Mouse (Mus musculus) kidney, adult 18-20 months (tissue): ENCODE measurements around the gene Hist1h2bb.

ENCODE experiments used
- DNase-seq: peaks from one replicate; pipeline ENCODE4 v3.0.0; 2021

Gene Hist1h2bb

DNA sequence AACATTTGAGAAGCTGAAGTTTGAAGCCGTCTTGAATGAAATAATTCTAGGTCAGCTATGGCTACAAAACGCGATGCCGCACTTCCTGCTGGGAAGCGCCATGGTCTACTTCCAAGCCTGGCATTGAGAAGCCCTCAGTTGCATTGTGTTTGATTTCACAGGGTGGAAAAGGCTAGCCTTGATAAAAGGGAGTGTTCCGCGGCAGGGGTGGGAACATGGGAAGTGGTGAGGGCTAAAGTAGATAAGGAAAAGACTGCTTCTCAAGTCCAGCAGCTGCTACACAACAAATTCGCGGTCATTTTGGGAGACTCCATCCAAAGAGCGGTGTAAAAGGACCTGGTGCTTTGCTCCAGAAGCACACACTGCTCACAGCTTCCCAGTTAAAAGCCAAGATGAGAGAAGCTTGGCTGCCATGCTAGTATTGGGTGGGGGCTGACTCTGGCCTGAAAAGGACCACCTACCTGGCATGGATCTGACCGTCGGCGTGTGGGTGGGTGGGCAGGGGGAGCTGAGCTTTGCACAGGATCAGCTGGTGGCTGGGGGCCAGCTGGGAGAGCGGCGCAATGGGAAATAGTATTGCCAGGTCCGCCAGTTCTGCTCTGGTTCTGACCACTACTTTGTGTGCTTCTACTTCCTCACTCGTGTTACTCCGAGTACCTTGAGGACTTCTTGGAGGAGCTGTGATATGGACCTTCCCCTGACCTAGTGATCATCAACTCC lies 17.9 kb upstream of the Hist1h2bb start:
- no peak for DNase-seq

DNA sequence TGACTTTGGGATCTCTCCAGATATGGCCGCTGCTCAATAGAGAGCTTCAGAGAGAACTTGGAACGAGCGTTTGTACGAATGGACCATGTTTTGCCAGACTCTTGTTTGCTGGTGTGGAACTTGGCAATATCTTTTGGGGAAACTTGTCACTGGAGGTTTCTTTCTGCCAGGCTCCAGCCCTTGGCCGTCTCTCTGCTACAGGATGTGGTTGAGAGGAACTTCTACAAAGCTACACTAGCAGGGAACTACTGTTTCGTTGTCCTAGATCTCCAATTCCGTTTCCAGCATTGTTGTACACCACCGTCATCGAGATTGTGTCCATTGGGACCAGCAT lies 17.4 kb upstream of the Hist1h2bb start:
- DNase-seq = no peak

DNA sequence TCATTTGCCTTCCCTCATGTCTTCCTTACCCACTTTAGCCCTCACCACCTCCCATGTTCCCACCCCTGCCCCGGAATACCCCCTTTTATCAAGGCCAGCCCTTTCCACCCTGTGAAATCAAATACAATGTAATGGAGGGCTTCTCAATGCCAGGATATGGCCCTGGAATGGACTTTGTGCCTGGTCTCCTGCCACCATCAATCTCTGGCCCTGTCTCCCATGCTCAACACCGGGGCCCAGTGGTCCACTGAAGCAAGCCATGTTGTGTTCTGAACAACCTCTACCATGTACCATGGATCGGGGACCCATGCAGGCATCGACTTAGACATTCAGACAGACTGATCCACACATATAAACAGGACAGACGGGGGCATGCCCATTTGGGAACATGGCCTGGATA lies 16.8 kb upstream of the Hist1h2bb start:
- DNase-seq = no peak

DNA sequence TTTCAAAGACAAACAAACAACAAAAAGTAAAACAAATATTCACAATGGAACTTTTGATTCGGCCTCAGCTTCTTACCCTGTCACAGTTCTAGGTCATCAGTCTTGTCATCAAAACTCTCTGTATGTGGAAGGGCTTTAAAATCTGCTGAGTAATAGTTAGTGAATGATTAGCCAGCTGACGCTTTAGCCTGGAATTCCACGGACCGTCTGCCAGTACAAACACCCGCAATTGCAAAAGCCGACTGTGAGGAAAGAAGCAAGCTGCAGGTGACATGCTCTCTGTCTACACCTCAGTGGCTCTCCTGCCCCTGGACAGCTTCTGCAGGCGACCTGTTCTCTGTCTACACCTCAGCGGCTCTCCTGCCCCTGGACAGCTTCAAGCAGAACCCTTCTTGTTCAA lies 16.1 kb upstream of the Hist1h2bb start:
- peak; percentile 59 for DNase-seq

DNA sequence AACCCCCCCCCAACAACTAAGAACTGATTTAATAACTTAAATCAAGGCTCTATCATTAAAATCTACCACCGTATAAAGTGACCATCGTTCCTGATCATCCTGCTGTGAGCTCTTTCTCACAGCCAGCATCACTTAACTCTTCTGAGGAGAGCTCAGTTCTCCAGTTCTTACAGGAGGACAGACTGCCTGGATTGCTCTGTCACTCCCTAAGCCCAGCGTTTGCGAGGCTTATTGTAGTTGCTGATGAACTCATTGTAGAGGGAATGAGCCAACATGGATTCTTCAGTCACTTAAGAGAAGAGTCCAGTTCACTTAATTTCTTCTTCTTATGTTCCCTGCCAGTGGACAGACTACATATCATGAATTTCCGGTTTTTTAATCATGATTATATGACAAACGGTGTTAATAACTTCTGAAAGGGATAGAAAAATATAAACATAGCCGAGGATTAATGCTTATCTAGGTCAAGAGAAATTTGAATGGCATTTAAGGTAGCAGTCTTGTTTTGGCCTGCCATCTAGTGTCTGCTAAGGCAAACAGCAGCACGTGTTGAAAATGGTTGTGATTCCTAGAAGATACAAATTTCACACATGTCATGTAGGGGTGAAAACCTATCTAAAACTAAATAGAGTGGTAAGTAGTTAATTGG lies 14.3 kb upstream of the Hist1h2bb start:
- no peak for DNase-seq

DNA sequence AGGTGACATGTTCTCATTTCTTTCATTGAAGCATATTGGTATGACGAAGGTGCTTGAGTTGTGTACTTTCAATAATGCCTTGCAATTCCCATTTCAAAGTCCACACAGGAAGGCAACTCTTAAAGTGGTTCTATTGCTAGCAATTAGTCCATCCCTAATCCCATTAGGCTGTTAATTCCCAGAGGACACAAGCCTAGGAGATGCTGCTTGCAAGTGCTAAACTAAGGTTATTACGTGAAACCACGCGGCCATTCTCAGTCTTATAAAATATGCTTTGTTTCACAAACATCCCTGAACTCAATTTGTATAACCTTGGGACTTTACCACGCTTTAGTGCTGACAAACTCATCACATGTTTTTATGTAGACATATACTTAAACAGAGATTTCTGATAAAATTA lies 9.4 kb upstream of the Hist1h2bb start:
- no peak for DNase-seq

DNA sequence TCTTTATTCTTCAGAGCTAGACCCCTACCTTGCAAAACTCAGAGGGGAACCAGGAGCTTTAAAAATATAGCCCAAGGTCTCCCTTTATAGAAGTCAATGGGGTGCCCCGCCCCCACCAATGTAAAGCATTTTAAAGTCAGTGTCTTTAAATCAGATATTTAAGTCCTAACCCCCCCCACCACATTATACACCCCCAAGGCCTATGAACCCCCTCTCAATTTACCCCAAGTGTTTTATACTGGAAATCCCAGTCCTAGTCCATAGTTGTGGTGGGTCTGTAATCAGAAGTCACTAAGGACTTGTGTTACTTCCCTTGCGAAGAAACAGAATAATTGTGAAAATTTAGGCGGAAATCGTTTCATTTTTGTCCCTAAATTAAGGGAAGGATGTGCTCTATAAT lies 8.5 kb upstream of the Hist1h2bb start:
- no peak for DNase-seq

DNA sequence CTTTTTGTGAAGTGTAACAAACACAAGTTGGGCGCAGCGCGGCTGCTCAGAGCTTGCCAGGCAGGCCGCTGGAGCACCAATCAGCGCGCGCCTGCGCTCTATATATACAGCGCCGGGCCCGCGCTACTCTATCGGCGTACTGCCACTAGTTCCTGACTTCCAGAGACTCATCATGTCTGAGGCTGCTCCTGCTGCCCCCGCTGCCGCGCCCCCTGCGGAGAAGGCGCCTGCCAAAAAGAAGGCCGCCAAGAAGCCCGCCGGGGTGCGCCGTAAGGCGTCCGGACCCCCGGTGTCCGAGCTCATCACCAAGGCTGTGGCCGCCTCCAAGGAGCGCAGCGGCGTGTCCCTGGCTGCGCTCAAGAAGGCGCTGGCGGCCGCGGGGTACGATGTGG lies 7.9 kb upstream of the Hist1h2bb start, which contains the start of gene Hist1h1c:
Gene Hist1h1c (plus strand): TSS at position 132 of the 392 bp plus-strand sequence.
- DNase-seq = peak; percentile 90

DNA sequence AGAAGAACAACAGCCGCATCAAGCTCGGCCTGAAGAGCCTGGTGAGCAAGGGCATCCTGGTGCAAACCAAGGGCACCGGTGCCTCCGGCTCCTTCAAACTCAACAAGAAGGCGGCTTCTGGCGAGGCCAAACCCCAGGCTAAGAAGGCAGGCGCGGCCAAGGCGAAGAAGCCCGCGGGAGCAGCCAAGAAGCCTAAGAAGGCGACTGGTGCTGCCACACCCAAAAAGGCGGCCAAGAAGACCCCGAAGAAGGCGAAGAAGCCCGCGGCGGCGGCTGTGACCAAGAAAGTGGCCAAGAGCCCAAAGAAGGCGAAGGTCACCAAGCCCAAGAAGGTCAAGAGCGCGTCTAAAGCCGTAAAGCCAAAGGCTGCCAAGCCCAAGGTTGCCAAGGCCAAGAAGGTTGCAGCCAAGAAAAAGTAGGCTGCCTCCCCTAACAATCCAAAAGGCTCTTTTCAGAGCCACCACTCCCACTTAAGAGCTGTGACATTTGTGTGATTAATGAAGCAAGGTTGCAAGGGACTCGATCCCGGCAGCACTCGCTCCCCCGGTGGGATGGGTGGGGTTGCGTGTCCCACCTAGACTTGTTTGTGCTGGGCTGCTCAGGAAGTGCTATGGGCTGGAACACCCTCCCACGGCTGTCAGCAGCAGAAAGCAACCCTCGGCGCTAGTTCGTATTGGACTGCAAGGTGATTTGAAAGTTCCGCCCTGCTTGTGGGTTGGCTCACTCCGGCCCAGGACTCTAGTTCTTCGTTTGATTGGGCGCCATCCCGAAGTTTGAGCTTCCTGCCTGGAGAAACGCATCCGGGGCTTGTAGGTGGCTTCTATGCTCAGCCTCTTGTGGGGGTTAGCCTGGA lies 7.2 kb upstream of the Hist1h2bb start:
- DNase-seq = peak; percentile 92

DNA sequence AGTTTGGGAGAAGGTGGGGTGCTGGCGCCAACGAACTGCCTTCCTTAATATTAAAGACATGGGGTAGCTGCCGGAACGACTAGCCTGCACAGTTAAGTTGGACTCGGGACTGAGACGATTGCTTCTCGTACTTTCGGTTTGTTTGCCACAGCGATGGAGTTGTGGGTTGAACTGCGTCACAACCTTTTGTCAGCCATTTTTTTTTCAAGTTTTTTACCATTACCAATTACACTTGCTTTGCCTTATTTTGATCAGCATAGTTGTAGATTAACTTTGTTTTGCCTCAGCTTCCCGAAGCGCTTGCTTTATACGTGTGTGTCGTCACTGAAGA lies 6.6 kb upstream of the Hist1h2bb start:
- no peak for DNase-seq

DNA sequence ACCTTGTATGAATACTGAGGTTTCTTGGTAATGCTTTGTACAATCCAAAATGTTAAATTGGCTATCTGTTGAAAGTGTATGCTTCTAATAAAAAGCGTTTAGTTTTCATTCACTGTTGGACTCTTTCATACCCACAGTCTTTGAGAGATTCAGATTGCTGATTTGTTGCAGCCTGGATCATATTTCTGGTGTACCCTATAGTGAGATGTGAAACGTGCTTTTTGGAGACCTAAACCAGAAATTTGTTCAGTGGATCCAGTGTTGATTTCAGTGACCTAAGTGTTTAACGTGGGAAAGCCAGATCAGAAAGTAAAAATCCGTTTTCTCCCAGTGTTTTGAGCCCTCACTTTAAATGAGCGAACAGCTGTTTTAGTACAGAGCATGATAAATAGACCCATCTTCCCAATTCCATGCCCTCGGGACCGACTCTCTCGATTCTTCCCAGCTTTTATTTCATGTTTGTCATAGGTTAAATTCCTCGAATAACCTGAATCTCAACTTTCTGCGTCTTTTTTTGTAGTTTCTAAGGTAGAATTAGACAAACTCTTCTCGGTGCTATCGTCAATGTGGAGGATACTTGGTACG lies 6.2 kb upstream of the Hist1h2bb start:
- no peak for DNase-seq

DNA sequence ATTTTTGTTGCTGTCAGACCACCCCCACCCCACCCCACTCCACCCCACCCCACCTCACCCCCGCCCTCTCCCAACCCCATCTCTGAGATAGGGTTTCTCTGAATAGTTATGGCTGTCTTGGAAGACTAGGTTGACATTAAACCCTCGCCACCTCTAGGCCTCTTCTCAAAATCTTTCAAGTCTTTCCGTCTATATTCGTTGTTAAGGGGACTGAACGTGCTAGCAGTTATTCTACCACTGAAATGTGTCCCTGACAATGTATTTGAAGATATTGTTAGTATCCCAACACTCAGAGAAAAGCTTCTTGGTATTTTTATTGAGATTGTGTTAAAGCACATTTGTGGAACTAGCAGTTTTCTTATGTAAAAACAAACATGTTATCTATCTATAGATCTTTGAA lies 5.6 kb upstream of the Hist1h2bb start:
- no peak for DNase-seq

DNA sequence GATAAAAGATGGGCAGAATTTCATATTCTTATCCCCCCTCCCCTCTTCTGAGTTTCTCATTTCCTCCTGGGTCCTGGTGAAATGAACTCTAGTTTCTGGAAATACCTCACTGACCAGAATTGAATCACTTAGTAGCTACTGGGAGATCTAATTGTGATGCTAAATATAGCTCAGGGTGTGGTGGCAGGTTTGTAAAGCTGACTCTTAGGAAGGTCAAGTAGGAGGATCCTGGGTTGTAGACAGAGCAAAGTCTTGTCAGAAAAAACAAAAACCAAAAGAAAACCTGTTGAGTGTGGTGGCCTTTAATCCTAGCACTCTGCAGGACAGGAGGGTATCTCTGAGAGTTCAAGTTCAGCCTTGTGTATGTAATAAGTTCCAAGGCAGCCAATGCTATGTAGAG lies 4.5 kb upstream of the Hist1h2bb start:
- DNase-seq = no peak

DNA sequence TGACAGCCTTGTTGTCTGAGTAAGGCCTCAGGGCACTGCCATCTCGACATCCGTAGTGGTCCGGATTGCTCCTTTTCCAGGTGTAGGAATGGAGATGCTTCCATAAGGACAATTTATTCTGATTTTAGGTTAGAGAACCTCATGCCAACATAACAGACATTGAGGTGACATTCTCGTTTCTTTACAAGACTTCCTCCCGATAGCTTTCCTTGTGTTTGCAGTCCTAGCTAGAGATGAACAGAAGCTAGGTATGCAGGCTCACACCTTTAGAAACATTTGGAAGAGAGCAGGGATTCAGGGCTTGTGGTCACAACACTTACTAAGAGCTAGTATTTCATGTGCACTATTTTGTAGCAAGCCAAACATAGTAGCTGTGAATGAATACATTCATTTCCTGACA lies 3.3 kb upstream of the Hist1h2bb start:
- no peak for DNase-seq

DNA sequence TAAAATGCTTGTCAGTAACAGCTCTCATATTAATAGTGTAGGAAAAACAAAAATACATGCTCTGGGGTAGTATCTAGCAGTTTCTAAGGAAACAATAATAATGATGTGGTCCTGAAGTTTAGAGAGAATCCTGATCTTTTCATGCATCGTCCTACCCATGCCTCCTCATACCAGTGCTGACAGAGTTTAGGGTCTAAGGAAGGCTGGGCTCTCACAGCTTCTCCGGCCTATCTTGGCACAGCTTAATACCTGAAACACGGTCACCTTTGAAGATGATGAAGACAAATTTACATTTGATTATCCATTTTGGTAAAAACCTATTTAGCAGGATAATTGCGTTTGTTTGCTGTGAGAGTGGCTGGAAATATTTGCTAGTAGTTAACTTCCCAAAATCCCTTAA lies 2.6 kb upstream of the Hist1h2bb start:
- DNase-seq = no peak

DNA sequence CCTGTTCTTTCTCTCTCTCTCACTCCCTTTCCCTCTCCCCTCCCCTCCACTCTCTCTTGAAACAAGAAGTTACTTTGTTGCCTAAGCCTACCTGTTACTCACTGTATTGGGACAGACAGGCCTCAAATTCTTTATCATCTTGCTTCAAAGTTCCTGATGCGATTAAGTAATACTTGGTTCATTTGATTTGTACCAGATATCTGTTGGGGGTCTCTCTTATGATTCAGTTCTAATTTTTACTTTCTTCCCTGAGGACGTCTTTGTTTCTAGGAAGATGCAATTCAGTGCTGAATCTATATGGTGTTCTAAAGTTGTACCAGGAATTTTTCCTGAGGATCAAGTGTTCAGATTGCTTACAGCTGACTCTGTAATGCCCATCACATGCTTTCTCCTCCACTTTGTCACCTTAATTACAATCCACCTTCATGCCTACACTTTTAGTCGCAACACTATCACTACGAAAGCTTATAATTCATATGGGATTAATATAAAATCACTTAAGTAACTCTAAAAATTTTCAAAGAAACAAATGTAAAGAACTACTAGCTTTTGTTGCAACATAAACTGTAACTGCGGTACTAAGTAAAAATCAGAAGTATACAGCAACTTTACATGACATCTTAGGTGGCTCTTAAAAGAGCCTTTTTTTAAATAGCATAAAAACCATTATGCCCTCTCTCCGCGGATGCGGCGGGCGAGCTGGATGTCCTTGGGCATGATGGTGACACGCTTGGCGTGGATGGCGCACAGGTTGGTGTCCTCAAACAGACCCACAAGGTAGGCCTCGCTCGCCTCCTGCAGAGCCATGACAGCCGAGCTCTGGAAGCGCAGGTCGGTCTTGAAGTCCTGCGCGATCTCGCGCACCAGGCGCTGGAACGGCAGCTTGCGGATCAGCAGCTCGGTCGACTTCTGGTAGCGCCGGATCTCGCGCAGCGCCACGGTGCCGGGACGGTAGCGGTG lies 1.8 kb upstream of the Hist1h2bb start:
- DNase-seq = no peak

DNA sequence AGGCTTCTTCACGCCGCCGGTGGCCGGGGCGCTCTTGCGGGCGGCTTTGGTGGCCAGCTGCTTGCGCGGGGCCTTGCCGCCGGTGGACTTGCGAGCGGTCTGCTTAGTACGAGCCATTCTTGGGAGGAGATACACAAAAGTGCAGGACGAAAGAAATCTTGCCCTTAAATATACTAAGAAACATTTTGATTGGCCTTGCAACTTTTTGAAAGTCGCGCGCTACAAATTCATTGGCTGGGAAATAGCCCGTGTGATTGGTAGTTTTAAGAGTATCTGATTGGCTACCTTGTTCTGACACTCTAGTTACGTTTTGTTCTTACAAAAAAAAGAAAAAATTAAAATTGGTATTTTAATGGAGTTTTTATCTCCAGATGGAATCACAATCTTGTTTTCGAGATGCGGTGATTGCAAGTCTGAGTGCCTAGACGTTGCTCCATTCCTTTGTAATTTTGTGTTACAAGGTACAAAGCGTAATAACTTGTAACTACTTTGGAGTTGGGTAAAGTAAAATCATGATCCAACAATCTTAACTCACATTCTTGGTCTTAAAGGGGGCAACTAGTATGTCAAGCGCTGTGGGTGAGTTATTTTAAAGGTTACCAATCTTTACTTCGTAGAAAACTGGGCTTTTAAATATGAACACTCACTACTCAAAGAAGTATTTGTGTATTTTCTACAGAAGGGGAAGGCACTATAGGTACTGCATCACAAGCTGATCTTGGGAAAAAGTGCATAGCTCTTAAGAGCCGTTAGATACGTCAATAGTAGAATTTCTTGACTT lies 963 bp upstream of the Hist1h2bb start, which contains the start of gene Hist1h3c:
Gene Hist1h3c (minus strand): TSS at position 222 of the 781 bp plus-strand sequence.
- peak; percentile 81 for DNase-seq

DNA sequence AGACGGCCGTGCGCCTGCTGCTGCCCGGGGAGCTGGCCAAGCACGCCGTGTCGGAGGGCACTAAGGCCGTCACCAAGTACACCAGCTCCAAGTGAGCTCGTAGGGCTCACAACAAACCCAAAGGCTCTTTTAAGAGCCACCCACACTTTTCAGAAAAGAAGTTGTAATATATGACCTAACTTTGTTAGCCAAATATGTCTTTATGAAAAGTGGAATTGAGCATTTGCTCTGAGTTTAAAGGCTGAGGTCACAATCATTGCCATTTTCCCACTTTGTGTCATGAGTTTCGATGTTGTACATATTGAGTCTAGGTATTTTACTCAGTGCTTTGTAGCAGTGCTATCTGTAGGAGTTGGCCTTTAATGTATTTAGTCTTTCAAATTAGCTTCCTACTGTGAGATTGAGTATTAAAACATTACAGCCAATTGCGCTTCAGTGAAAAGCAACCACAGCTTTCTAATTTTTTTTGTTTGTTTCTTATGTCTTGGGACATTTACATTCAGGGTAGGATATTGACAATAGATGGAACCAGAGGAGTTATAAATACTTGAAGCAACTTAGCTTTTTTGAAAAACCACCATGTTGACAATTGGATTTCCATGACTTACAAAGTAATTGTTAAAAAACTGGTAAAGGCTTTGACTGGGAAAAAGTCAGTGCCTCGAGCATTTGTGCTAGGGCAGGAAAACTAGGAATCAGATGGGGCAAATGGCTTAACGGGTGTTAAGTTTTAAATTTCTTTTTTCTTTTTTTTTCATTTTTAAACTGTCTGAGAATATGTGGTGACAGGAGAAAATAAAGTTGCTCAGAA lies 752 bp downstream of the Hist1h2bb start:
- no peak for DNase-seq

DNA sequence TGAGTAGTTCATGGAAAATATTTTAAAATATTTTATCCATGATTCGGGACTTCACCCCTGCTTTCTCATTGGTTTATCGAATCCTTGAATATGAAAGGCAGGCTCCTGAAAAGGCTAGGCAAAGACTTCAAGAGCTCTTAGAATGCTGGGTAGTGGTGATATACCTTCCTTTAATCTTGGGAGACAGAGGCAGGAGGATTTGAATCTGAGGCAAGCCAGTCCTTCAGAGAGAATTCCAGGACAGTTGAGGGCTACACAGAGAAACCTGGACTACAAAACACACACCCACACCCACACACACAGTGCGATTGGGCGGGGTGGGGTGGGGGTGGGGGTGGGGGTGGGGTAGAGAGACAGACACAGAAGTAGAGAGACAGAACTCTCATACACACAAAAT lies 1.4 kb downstream of the Hist1h2bb start:
- DNase-seq = no peak

DNA sequence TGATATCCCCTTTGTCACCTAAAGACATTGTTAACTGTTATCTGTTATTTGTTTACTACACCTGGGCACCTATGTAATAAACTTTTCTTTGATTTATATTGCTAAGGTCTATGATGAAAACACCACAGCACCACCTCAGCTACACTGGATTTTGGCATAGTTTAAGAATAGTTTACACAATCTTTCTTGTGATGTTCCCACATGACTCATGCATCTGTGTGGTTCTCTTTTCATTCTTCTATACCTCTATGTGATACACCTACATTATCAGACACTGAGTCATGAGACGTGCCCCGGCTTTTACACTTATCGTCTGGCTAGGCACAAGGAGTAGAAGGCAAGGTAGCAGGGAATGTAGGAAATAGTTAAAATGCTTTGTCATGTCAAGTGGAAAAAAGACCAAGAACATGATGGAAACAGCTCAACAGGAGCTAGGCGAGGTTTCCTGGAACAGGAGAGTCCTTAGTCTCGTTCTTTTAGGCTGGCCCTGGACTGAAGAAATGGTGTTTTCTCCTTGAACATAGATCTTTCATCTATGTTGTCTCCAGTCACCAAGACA lies 3.1 kb downstream of the Hist1h2bb start:
- DNase-seq = no peak
